Mouse (Mus musculus): ENCODE measurements around the gene Tprn.
A peak's percentile ranks its signal among the peaks of the same experiment; 100 is the strongest.

Tprn gene

DNA sequence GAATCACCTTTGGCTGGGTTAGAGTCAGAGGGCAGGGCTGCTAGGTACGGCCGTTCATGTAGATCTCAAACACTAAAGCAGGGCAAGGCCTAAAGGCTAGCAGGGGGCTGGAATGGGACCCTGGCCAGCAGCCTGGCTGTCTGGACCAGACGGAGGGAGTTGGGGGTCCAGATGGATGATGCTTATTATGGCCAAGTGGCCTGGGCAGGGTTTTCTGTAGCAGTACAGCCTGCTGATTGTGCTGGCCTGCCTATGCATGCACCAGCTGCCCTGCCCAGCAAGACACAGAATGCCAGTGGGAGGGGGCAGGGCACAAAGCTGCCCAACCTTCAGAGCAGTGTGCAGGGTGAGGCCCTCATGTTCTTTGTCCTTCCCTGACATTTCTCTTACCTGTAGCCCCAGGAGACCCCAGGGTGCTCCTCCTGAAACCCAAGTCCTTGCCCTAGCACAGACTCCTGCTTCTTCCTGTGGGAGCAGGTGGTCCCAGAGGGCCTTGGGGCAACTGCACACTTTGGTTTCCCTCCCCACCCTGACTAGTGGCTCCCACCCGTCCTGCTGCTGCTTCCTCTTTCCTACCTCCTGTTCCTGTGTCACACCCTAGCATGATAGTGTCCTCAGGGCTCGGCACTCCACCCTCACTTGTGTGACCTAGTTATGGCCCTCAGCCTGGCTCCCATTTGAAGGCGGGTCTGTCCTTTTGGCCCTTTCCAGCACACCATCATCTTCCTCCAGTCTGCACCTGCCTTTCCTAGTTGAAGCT lies 3.7 kb downstream of the Tprn start:
- no peak for DNase-seq (ENCODE audit: low spot score in 2 of 2)

GRCm38 (mm10) chr2:25266720-25267119 lies 4.3 kb downstream of the Tprn start:
- no peak for DNase-seq (ENCODE audit: low spot score in 2 of 2)

- no peak for DNase-seq (ENCODE audit: low spot score in 2 of 2)
Observed at GRCm38 (mm10) chr2:25267241-25267640, 4.8 kb downstream of the Tprn start.

DNA sequence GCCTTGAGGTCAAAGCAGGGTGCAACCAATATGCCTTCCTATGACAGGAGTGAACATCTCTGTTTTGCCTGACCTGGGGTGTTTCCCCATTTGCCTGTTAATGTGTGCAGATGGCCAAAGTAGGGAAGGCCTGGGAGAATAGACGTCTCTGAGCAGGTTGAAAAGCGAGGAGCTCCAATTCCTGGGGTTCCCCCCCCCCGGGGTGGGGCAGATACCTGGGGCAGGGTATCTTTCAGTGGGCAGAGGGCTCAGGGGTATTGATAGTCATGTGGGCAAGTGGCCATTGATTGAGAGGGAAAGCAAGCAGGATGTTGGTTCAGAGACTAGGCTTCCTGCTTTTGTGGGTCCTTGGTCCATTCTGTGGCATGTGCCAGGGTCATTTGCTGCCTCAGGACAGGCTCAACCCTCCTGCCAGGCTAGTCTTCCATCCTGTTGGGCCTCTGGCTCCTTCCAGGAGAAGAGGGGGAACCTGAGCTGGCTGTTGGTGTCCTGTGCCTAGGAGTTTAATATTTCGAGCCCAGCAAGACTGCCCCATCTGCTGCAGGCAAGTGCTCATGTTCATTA lies 5.4 kb downstream of the Tprn start:
- no peak for DNase-seq (ENCODE audit: low spot score in 2 of 2)

DNA sequence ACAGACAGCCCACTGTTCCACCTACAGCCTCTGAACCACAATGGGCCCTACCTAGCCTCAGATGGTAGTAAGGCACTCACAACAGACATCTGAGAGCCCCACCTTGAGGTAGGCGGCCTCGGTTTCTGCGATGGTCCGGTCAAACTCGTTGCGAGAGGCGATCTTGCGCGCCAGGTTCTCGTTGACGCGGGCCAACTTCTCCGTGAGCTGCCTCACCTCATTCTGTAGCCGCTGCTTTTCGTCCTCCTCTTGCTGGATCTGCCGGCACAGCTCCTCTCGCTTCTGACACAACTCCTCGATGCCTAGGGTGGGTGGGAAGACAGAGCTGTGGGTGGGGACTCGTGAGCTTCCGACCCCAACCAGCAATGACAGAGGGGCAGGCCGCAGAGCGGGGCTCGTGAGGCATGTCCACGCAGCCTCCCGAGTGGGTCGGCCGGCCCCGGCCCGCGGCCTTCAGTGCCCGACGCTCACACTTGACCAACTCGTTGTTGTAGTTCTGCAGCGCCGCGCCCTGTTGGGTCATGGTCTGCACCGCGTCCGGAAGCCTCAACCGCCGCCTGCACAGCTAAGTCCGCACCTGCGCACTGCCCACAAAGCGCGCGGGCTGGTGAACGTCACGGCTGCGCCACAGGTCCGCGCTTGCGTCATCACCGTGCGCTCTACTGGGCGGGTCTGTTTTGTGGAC lies 9.6 kb downstream of the Tprn start, which contains the start of the genes Ssna1 and Anapc2:
TSS of gene Ssna1 (minus strand) at position 612 of the 685 bp plus-strand sequence.
TSS of gene Anapc2 (plus strand) at position 652 of the 685 bp plus-strand sequence.
- peak; percentile 95 to 97 for DNase-seq (ENCODE audit: low spot score in 2 of 2)

GRCm38 (mm10) chr2:25272515-25272914 lies 10.1 kb downstream of the Tprn start:
- no peak for DNase-seq (ENCODE audit: low spot score in 2 of 2)

DNA sequence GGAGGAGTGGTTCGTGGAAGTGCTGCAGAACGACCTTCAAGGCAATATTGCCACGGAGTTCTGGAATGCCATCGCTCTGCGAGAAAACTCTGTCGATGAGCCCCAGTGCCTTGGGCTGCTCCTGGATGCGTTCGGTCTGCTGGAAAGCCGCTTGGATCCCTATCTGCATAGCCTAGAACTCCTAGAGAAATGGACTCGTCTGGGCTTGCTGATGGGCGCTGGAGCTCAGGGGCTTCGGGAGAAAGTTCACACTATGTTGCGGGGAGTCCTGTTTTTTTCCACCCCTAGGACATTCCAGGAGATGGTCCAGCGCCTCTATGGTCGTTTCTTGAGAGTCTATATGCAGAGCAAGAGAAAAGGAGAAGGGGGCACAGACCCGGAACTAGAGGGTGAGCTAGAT lies 10.6 kb downstream of the Tprn start:
- DNase-seq (ENCODE audit: low spot score in 2 of 2), result no peak

- DNase-seq (ENCODE audit: low spot score in 2 of 2), result peak in 1 of 2 experiments; percentile 39
Observed at GRCm38 (mm10) chr2:25278928-25279882, 16.8 kb downstream of the Tprn start.

GRCm38 (mm10) chr2:25285551-25285950 lies 23.1 kb downstream of the Tprn start:
- no peak for DNase-seq (ENCODE audit: low spot score in 2 of 2)

GRCm38 (mm10) chr2:25286314-25286713 lies 23.9 kb downstream of the Tprn start:
- no peak for DNase-seq (ENCODE audit: low spot score in 2 of 2)

DNA sequence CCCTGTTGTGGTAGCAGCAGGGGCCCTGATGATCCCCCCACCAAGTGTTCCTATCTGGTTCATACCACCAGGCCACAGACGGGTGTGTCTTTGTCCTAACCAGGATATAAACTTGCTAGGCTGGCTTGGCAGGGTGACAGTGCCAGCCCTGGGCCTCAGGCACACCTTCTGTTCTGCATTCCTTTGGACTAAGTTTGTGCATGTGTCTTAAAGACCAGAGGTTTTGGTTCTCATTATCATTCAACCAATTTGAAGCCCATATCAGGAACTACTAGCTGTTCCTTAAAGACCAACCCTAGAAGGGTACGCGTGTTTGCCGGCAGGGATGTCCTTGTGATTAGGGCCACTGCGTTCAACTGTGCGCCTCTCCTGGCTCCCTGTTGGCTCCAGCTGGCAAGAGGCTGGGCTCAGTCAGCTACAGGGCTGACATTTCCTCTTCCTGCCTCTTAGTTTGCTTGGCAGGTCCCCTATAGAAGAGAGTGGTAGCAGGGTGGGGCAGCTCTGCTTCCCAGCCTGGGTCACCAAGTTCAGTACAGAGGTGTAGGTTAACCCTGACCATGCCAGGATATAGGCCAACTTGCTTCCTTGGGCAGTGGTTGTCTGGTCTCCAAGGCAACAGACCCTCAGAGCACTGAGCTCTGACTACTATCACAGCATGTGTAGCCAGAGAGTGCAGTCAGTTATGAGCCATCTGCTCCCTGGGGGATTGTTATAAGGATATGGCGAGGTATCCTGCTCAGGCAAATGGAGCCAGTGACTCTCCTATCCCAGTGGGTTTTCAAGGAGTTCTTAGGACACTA lies 24.6 kb downstream of the Tprn start:
- no peak for DNase-seq (ENCODE audit: low spot score in 2 of 2)

- DNase-seq (ENCODE audit: low spot score in 2 of 2), result no peak
Observed at GRCm38 (mm10) chr2:25287927-25288649, 25.7 kb downstream of the Tprn start, which contains the start of gene Tmem210. Gene Tmem210, plus strand, starts transcription at chr2:25288145.

- no peak for DNase-seq (ENCODE audit: low spot score in 2 of 2)
Observed at GRCm38 (mm10) chr2:25288734-25289345, 26.4 kb downstream of the Tprn start.

DNA sequence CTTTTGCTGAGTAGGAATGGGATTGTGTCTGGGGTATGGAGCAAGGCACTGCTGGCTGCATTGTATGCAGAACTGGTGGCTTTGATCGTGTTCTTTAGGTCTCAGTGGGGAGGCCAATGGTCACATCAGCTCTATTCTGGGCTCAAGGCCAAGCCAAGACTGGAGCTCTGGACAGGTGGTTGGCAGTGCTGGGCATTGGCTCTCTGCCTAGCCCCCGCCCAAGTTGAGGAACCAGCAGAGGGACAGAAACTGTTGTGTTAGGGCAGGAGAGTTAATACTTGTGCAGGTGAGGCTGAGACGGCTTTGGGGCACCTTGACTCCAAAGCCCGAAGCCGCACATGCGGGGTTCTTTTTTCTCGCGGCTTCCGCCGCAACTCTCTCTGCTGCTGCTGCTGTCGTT lies 27.2 kb downstream of the Tprn start, which contains the start of gene Lrrc26:
TSS of gene Lrrc26 (plus strand) at position 265 of the 400 bp plus-strand sequence.
- DNase-seq (ENCODE audit: low spot score in 2 of 2), result no peak

- DNase-seq (ENCODE audit: low spot score in 2 of 2), result peak; percentile 68 to 69
Observed at GRCm38 (mm10) chr2:25290101-25290815, 27.8 kb downstream of the Tprn start.

GRCm38 (mm10) chr2:25290816-25291130 lies 28.4 kb downstream of the Tprn start:
- DNase-seq (ENCODE audit: low spot score in 2 of 2), result no peak

DNA sequence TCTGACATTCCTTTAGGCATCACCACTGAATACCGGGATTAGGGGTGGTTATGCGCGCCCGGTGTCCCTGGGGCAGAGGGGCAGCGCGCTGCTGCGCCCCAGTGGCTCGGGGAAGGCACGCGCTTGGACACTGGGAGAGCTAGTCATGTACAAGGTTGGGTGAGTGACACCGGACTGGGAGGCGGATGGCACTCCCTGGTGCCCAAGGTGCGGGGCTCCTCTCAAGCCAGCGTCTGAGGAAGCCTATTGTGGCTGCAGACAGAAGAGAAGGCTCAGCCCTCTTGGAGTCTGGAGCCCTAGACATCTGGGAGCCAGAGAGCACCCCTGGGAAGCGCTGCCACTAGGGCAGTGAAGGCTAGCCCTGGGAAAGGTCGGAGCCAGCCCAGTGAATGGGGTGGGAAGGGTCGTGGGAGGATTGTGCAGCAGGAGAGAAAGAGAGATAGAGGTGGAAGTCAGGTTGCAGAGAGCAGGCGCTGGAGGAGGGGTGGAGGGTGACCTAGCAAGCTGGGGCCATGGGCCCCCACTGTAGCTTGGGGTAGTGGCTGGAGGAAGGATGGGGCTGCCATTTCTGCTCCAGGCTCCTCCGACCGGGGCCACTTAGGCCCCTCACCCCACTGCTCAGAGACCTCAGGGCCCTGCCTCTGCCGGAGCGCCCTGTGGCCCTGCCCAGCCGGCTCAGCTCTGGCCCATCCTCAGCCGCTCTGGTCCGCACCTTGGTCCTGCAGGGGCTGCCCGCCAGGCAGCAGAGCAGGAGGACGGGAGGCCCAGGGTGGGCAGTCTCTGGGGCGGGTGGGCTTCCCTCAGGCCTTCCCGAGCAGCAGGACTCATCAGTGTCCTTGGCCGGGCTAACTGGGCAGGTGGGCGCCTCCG lies 29.0 kb downstream of the Tprn start:
- no peak for DNase-seq (ENCODE audit: low spot score in 2 of 2)

GRCm38 (mm10) chr2:25292054-25292544 lies 29.7 kb downstream of the Tprn start:
- DNase-seq (ENCODE audit: low spot score in 2 of 2), result no peak

Measured in right cerebral cortex, postnatal 36 days (tissue).